Mouse (Mus musculus) limb, embryonic 14.5 days (tissue): ENCODE results near the gene Tcaf2. TPM values are rescaled to one million over a fixed set of nuclear protein-coding genes. Genes with fewer than 3 reads are reported as not detected.

ENCODE experiments used
- ATAC-seq: fragments of 200-750 bp; cut with Nextera tagmentation; 2 replicates; pipeline ENCODE4 v1.8.0; 2017; ENCODE audit warnings: low read depth, moderate number of reproducible peaks, moderate TSS enrichment; ENCODE audit not compliant: low FRiP score
- DNase-seq: peaks from one replicate; pipeline ENCODE4 v3.0.0-alpha.2; 2015; ENCODE audit warnings: low spot score
- H3K27ac ChIP-seq: fragments of 300-500 bp; sonication (generic); replicated peaks from 2 replicates; pipeline ENCODE4 v1.5.1; 2014; ENCODE audit warnings: low read depth, mild to moderate bottlenecking, low read length, moderate library complexity, mixed read lengths
- H3K27me3 ChIP-seq: fragments of 300-500 bp; sonication (generic); 2 replicates; pipeline ENCODE4 v1.6.1; 2014; ENCODE audit warnings: low read length, mixed read lengths; ENCODE audit not compliant: control insufficient read depth, insufficient read depth
- H3K36me3 ChIP-seq: fragments of 300-500 bp; sonication (generic); 2 replicates; pipeline ENCODE4 v1.6.1; 2014; ENCODE audit warnings: mild to moderate bottlenecking, low read length, moderate library complexity, mixed read lengths; ENCODE audit not compliant: control insufficient read depth, insufficient read depth
- H3K4me1 ChIP-seq: fragments of 300-500 bp; sonication (generic); 2 replicates; pipeline ENCODE4 v1.6.1; 2014; ENCODE audit warnings: antibody characterized with exemption, low read length, mixed read lengths; ENCODE audit not compliant: control insufficient read depth, insufficient read depth
- H3K4me2 ChIP-seq: fragments of 300-500 bp; sonication (generic); replicated peaks from 2 replicates; pipeline ENCODE4 v1.6.1; 2014; ENCODE audit warnings: low read depth, mild to moderate bottlenecking, low read length, moderate library complexity; ENCODE audit not compliant: severe bottlenecking
- H3K4me3 ChIP-seq: fragments of 300-500 bp; sonication (generic); replicated peaks from 2 replicates; pipeline ENCODE4 v1.5.1; 2014; ENCODE audit warnings: low read length
- H3K9ac ChIP-seq: fragments of 300-500 bp; sonication (generic); 2 replicates; pipeline ENCODE4 v1.6.1; 2014; ENCODE audit warnings: mild to moderate bottlenecking, low read depth, low read length, moderate library complexity; ENCODE audit not compliant: severe bottlenecking
- H3K9me3 ChIP-seq: fragments of 300-500 bp; sonication (generic); 2 replicates; pipeline ENCODE4 v1.6.1; 2016; ENCODE audit warnings: low read length; ENCODE audit not compliant: control insufficient read depth
- POLR2A ChIP-seq: fragments of 200-500 bp; IDR thresholded peaks from 2 replicates; pipeline ENCODE4 v1.8.0; 2012; ENCODE audit warnings: inconsistent platforms, mild to moderate bottlenecking, moderate library complexity, borderline replicate concordance; ENCODE audit not compliant: insufficient read depth, insufficient read length; ENCODE audit errors: extremely low read depth
- WGBS: fragments of 180-500 bp; shearing (Covaris S2); extraction: QIAGEN DNeasy Blood & Tissue Kit; methylation state at CpG from one replicate; pipeline ENCODE4 v1.1.7; 2014; 5-methylcytosine and 5-hydroxymethylcytosine counted together
- polyA plus RNA-seq, 2 experiments: library from polyadenylated mRNA; depleted of rRNA in 1 of 2; stranded (reverse) in 1 of 2; unstranded in 1 of 2; fragments of >200 nt; fragmentation: Nextera tagmentation in 1 of 2; extraction: Ambion mirVana in 1 of 2; gene quantifications; 2 replicates each; pipeline versions ENCODE4 v1.2.1 to v1.2.3; 2012 to 2014

Gene Tcaf2
- polyA plus RNA-seq, 2 experiments: 2.3 to 4.3 TPM

- Histone ChIP-seq H3K4me1 (no peaks in the 10 kb centered on the region), H3K4me3 (no peak overlapping the region), H3K36me3 (no peaks in the 10 kb centered on the region), H3K27me3 (no peaks in the 10 kb centered on the region), H3K27ac (no peak overlapping the region), H3K9ac (no peak overlapping the region), H3K9me3 (no peaks in the 10 kb centered on the region), H3K4me2 (no peak overlapping the region)
- TF ChIP-seq POLR2A: no peak
- no peak for DNase-seq
- WGBS: 87% methylated on average over 2 of the region's 2 CpGs
- no peak for ATAC-seq
Measured at GRCm38 (mm10) chr6:42577433-42577832, 67.6 kb downstream of the Tcaf2 start.

Other genes starting within 250 kb of the Tcaf2 start
- 0.17 and 0.28 TPM in 2 replicates for gene Tas2r143, start 245.0 kb downstream of the Tcaf2 start, polyA plus RNA-seq (2012; rRNA removed)
- not detected in 2 replicates for gene Tas2r143, start 245.0 kb downstream of the Tcaf2 start, polyA plus RNA-seq (2014; fragmentation: Nextera tagmentation; extraction: Ambion mirVana)
- 0.11 TPM in 1 of 2 replicates, not detected in the other for gene Tas2r135, start 239.8 kb downstream of the Tcaf2 start, polyA plus RNA-seq (2012; rRNA removed)
- not detected in 2 replicates for gene Tas2r135, start 239.8 kb downstream of the Tcaf2 start, polyA plus RNA-seq (2014; fragmentation: Nextera tagmentation; extraction: Ambion mirVana)
- not detected in 2 replicates for gene Tas2r126, start 210.7 kb downstream of the Tcaf2 start, polyA plus RNA-seq (2012; rRNA removed)
- not detected in 2 replicates for gene Tas2r126, start 210.7 kb downstream of the Tcaf2 start, polyA plus RNA-seq (2014; fragmentation: Nextera tagmentation; extraction: Ambion mirVana)
- gene Olfr458, start 180.1 kb downstream of the Tcaf2 start, polyA plus RNA-seq (2012; rRNA removed): not detected in 2 replicates
- not detected in 2 replicates for gene Olfr458, start 180.1 kb downstream of the Tcaf2 start, polyA plus RNA-seq (2014; fragmentation: Nextera tagmentation; extraction: Ambion mirVana)
- not detected in 2 replicates for gene Olfr457, start 168.9 kb downstream of the Tcaf2 start, polyA plus RNA-seq (2012; rRNA removed)
- gene Olfr457, start 168.9 kb downstream of the Tcaf2 start, polyA plus RNA-seq (2014; fragmentation: Nextera tagmentation; extraction: Ambion mirVana): 0.07 TPM in 1 of 2 replicates, not detected in the other
- not detected in 2 replicates for gene Olfr456, start 158.0 kb downstream of the Tcaf2 start, polyA plus RNA-seq (2012; rRNA removed)
- not detected in 2 replicates for gene Olfr456, start 158.0 kb downstream of the Tcaf2 start, polyA plus RNA-seq (2014; fragmentation: Nextera tagmentation; extraction: Ambion mirVana)
- not detected in 2 replicates for gene Olfr455, start 97.7 kb downstream of the Tcaf2 start, polyA plus RNA-seq (2012; rRNA removed)
- not detected in 2 replicates for gene Olfr455, start 97.7 kb downstream of the Tcaf2 start, polyA plus RNA-seq (2014; fragmentation: Nextera tagmentation; extraction: Ambion mirVana)
- gene Tcaf3, start 47.6 kb downstream of the Tcaf2 start, polyA plus RNA-seq (2012; rRNA removed): not detected in 2 replicates
- gene Tcaf3, start 47.6 kb downstream of the Tcaf2 start, polyA plus RNA-seq (2014; fragmentation: Nextera tagmentation; extraction: Ambion mirVana): not detected in 2 replicates
- gene Tcaf1, start 64.8 kb upstream of the Tcaf2 start, polyA plus RNA-seq (2012; rRNA removed): 58.7 and 64.1 TPM in 2 replicates
- 63.5 and 70.6 TPM in 2 replicates for gene Tcaf1, start 64.8 kb upstream of the Tcaf2 start, polyA plus RNA-seq (2014; fragmentation: Nextera tagmentation; extraction: Ambion mirVana)
- gene Olfr453, start 94.1 kb upstream of the Tcaf2 start, polyA plus RNA-seq (2012; rRNA removed): not detected in 2 replicates
- not detected in 2 replicates for gene Olfr453, start 94.1 kb upstream of the Tcaf2 start, polyA plus RNA-seq (2014; fragmentation: Nextera tagmentation; extraction: Ambion mirVana)
- gene Olfr38, start 111.2 kb upstream of the Tcaf2 start, polyA plus RNA-seq (2012; rRNA removed): not detected in 2 replicates
- not detected in 2 replicates for gene Olfr38, start 111.2 kb upstream of the Tcaf2 start, polyA plus RNA-seq (2014; fragmentation: Nextera tagmentation; extraction: Ambion mirVana)
- not detected in 2 replicates for gene Olfr452, start 139.8 kb upstream of the Tcaf2 start, polyA plus RNA-seq (2012; rRNA removed)
- gene Olfr452, start 139.8 kb upstream of the Tcaf2 start, polyA plus RNA-seq (2014; fragmentation: Nextera tagmentation; extraction: Ambion mirVana): not detected in 2 replicates
- not detected in 2 replicates for gene Olfr450, start 166.7 kb upstream of the Tcaf2 start, polyA plus RNA-seq (2012; rRNA removed)
- not detected in 2 replicates for gene Olfr450, start 166.7 kb upstream of the Tcaf2 start, polyA plus RNA-seq (2014; fragmentation: Nextera tagmentation; extraction: Ambion mirVana)
- gene Olfr449, start 189.1 kb upstream of the Tcaf2 start, polyA plus RNA-seq (2012; rRNA removed): not detected in 2 replicates
- not detected in 2 replicates for gene Olfr449, start 189.1 kb upstream of the Tcaf2 start, polyA plus RNA-seq (2014; fragmentation: Nextera tagmentation; extraction: Ambion mirVana)
- gene Olfr448, start 245.2 kb upstream of the Tcaf2 start, polyA plus RNA-seq (2012; rRNA removed): not detected in 2 replicates
- gene Olfr448, start 245.2 kb upstream of the Tcaf2 start, polyA plus RNA-seq (2014; fragmentation: Nextera tagmentation; extraction: Ambion mirVana): not detected in 2 replicates